15 mouse cellular contexts compared by ENCODE assay signal in the genomic region with DNA sequence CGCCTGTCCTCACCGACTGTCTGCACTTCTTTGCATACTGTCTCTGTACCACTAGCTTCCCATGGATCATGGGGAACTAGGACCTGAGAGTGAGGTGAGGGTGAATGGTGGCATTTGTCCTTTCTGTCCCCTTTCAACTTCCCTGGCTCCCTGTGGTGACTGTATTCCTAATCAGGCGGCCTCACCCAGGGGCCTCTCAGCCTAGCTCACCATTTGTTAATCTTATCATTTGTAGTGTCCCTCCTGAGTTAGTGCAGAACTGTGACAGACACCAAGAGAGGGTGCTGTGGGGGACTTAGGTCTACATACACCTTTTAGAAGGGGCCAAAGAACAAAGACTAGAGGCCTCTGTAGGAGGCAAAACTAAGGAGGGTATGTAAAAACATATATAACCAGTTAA.
DNase-seq lines count a peak whose midpoint lies in the region; ATAC-seq and TF ChIP-seq lines count a peak whose summit lies in the region.
"Had no signal": no experiment of that assay in that cellular context is flagged by ENCODE, and none has a peak within 500 bp of the region (broad histone marks: within the 10 kb centered on the region; RNA-seq: fewer than 3 reads in every experiment).

No protein-coding gene starts in this region.

- H3K9ac ChIP-seq in heart, embryonic 14.5 days (ENCODE audit: low read length): no peak overlapping the region
- H3K9ac ChIP-seq in liver, embryonic 15.5 days: peak overlapping the region; percentile 52
- H3K9ac ChIP-seq: limb, embryonic 12.5 days; midbrain, embryonic 12.5 days had no signal

- no peaks in the 10 kb centered on the region for H3K9me3 ChIP-seq in heart, embryonic 14.5 days (ENCODE audit: control insufficient read depth, low read length)
- H3K9me3 ChIP-seq in liver, embryonic 15.5 days (replicated peaks): no peaks in the 10 kb centered on the region
- H3K9me3 ChIP-seq: limb, embryonic 12.5 days; midbrain, embryonic 12.5 days had no signal

- DNase-seq in heart, postnatal 4 days: no peak
- DNase-seq in MEL-GATA-1-ER (ENCODE audit: extremely low read depth, low read depth): peak; percentile 31
- DNase-seq in embryo, embryonic 11 days: no peak
- DNase-seq in natural killer cell, adult 2 months (ENCODE audit: low spot score in 2 of 2): no peak
- DNase-seq in thymus, postnatal 36 days: no peak
- DNase-seq: cerebellum, postnatal 25 days; kidney, adult 11 months; spleen, adult 18-20 months had no signal

- TF ChIP-seq CTCF in embryonic fibroblast, embryonic 13.5 days (IDR thresholded peaks at IDR 0.05; ENCODE audit: borderline replicate concordance, insufficient read depth, low read length): no peak

- H3K36me3 ChIP-seq in heart, embryonic 14.5 days (ENCODE audit: control insufficient read depth, insufficient read depth, low read length): peaks cover 4% of the 10 kb centered on the region; the same call in 1 of the 2 replicates
- H3K36me3 ChIP-seq in liver, embryonic 15.5 days (replicated peaks): no peaks in the 10 kb centered on the region

- peaks cover 24 to 33% of the 10 kb centered on the region in 2 experiments for H3K4me1 ChIP-seq in heart, embryonic 14.5 days (ENCODE audit: control insufficient read depth in 2 of 2, insufficient read depth in 2 of 2, low read length in 2 of 2)
- H3K4me1 ChIP-seq in embryonic fibroblast, embryonic 13.5 days (ENCODE audit: control insufficient read depth, insufficient read depth, low read length): peaks cover 14% of the 10 kb centered on the region; the same call in 1 of the 2 replicates
- H3K4me1 ChIP-seq in liver, embryonic 15.5 days (replicated peaks): peaks cover 55% of the 10 kb centered on the region
- H3K4me1 ChIP-seq: midbrain, embryonic 12.5 days had no signal

- H3K27me3 ChIP-seq in heart, embryonic 14.5 days (ENCODE audit: control insufficient read depth, insufficient read depth, low read length): no peaks in the 10 kb centered on the region
- no peaks in the 10 kb centered on the region; the same call in 1 of the 2 replicates for H3K27me3 ChIP-seq in liver, embryonic 15.5 days
- H3K27me3 ChIP-seq: limb, embryonic 12.5 days; midbrain, embryonic 12.5 days had no signal

- peak overlapping the region; percentile 43 for H3K4me2 ChIP-seq in heart, embryonic 14.5 days (ENCODE audit: low read length)
- peak overlapping the region; percentile 77 for H3K4me2 ChIP-seq in liver, embryonic 15.5 days
- H3K4me2 ChIP-seq: limb, embryonic 12.5 days; midbrain, embryonic 12.5 days had no signal

- no peak for ATAC-seq in heart, embryonic 14.5 days (ENCODE audit: insufficient number of reproducible peaks, insufficient read depth, low FRiP score, low read depth)
- peak; percentile 97 for ATAC-seq in liver, embryonic 15.5 days (ENCODE audit: insufficient read depth)
- ATAC-seq: forebrain, embryonic 16.5 days had no signal

- H3K27ac ChIP-seq in heart, embryonic 14.5 days (replicated peaks in 1 of 2; ENCODE audit: control insufficient read depth in 1 of 2, insufficient read depth in 1 of 2, low read depth in 2 of 2, low read length in 2 of 2): peak overlapping the region; percentile 83 to 86
- H3K27ac ChIP-seq in embryonic fibroblast, embryonic 13.5 days (ENCODE audit: insufficient read depth, low read length): peak overlapping the region; percentile 88
- peak overlapping the region; percentile 88 for H3K27ac ChIP-seq in liver, embryonic 15.5 days (replicated peaks)
- H3K27ac ChIP-seq: layer of hippocampus, adult 2 months; midbrain, embryonic 12.5 days had no signal

- no peak overlapping the region for H3K4me3 ChIP-seq in heart, embryonic 14.5 days (ENCODE audit: control insufficient read depth in 1 of 2, insufficient read depth in 1 of 2, low read depth in 1 of 2, low read length in 2 of 2)
- no peak overlapping the region for H3K4me3 ChIP-seq in embryonic fibroblast, embryonic 13.5 days (ENCODE audit: insufficient read depth, low read length)
- peak overlapping the region; percentile 38 for H3K4me3 ChIP-seq in liver, embryonic 15.5 days (replicated peaks)
- H3K4me3 ChIP-seq: layer of hippocampus, adult 2 months; limb, embryonic 12.5 days; midbrain, embryonic 12.5 days had no signal

- no peak for TF ChIP-seq POLR2A in embryonic fibroblast, embryonic 13.5 days (IDR thresholded peaks at IDR 0.05; ENCODE audit: low read depth, low read length)

- 36% methylated on average over 3 of the region's 3 CpGs for WGBS in heart, embryonic 14.5 days
- 32% methylated on average over 3 of the region's 3 CpGs for WGBS in liver, embryonic 15.5 days (ENCODE audit: insufficient replicate concordance)
